Mouse (Mus musculus): ENCODE measurements around the gene Calm5.

DNA sequence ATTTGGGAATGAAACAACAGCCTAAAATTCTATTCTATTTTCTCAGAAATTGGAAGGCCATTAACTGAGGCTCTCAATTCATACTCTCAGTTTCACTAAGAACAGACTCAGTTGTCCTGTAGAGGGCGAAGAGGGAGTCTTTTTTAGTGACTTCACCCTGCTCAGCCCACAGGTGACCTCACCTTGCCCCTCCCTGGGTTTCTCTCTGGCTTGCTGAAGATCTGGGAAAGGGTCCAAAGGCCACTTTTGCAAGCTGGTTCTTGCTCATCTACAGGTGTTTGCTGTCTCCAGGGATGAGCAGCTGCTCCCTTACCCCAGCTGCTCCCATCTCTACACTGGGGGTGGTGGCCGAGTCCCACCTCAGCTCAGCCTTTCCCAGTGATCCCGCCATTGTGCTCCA, 8.4 kb downstream of the Calm5 start:
- no peak for TF ChIP-seq GATA1 (IDR thresholded peaks at IDR 0.05; ENCODE audit: borderline replicate concordance, low read length)
- no peak for TF ChIP-seq FLI1 (IDR thresholded peaks at IDR 0.05; ENCODE audit: low read length)

Measured in megakaryocyte, embryonic 14.5 days (primary cell).